Mouse (Mus musculus): ENCODE measurements around the gene Jmjd4.

DNA sequence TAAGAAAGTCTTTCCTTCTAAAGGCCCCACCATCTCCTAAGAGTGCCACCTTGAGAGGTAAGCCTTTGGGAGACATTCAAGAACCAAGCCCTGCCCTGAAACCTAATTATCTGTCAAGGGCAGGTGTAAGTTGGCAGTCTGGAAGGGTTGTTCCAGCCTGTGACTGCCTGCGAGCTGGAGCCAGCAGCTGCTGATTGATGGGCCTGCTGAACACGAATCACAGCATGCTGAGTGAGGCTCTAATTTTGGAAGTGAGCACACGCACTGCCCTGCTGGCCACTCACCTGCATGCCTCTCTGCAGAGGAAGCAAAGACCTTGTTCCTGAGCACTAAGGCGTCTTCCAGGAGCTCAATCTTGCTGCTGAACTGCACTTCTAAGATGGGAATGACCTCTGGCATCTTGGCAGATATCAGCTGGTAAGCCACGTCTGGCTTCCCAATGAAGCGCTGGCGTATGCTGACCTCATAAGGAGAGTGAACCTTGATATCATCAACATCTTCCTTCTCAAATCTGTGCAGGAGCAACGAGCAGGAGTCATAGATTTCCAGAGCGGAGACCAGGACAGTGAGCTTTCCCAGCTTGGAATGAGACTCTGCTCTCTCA lies 21.7 kb upstream of the Jmjd4 start:
- TF ChIP-seq CTCF (IDR thresholded peaks at IDR 0.05; ENCODE audit: low read depth) (no peak), EP300 (optimal IDR thresholded peaks at IDR 0.05) (no peak)
